Mouse (Mus musculus) layer of hippocampus, adult 9-10 months (tissue): Measurements from ENCODE around the gene 1810010H24Rik.
A peak's percentile ranks its signal among the peaks of the same experiment; 100 is the strongest.
"Not testable (repeated sequence)": the region's sequence is repeated elsewhere in the genome, so short reads cannot be mapped to it uniquely, and the experiment has no call there.

Source experiments
- DNase-seq: peaks from one replicate; pipeline ENCODE4 v3.0.0; 2022; ENCODE audit warnings: low spot score

Gene 1810010H24Rik

DNA sequence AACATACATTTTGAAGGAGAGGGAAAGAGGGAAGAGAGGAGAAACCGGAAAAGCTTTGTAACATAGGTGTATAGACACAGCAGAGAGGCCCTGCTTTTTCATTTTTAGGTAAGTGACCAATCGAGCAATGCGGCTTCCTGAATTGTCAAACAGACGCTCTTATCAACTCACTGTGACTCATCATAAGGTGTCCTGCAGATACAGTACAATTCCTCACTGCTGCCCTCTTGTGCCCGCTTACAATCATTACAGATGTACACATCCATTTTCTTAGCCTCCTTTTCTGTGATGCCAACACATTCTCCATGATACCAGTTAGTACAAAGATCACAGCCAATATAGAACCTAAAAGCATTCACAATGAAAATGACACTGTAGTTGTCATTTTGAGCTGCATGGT is 18.8 kb downstream of the 1810010H24Rik start:
- peak; percentile 58 for DNase-seq

DNA sequence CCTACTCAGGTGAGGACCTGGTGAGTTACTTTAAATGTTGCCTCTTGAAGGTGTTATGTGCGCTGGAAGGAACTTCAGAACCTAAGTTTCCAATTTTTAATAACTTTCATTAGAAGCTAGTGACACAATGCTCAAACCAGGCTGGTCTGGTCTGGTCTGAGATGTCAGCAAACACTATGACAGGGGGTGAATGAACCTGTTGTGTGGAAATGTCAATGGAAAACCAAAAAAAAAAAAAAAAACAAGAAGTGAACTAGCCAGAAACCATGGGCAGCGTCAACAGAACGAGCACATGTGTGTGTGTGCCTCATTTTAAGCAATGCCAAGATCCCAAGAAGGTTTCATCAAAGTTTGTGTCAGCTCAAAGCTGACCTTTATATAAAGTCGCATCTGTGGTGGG is 20.1 kb downstream of the 1810010H24Rik start:
- no peak for DNase-seq

DNA sequence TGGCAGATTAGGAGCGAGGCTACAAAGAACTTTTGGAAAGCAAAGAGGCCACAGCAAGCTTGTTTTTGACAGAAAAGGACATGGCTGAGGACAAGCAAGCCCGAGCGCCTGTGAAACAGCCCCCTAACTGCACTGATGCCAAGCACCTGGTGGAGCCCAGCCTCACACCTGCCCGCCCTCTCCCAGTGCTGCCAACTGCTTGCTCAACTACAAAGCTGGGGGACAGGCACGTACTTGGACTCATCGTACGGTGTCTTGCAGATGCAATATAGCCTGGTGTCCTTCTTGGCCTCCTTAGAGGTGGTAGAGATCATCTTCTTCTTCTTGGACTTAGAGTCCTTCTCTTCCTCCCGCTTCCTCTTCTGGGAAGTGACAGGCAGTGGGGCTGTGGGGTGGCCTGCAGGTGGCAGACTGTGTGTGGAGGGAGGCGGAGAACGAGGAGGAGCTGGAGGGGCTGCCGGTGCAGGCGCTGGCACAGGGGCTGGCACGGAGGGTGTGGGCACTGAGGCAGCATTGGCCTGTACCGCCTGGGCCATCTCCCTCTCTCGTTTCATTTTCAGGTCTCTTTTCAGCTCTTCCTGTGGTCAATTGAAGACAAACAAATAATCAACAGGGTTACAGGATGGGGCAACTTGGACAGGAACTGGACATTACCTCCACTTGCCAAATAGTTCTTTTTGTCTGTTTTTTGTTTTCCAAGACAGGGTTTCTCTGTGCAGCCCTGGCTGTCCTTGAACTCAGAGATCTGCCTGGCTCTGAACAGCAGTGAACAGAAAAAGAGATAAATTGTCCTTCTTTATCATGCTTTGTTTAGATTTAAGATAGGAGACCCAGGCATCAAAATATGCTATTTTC is 21.5 kb downstream of the 1810010H24Rik start:
- DNase-seq = no peak

DNA sequence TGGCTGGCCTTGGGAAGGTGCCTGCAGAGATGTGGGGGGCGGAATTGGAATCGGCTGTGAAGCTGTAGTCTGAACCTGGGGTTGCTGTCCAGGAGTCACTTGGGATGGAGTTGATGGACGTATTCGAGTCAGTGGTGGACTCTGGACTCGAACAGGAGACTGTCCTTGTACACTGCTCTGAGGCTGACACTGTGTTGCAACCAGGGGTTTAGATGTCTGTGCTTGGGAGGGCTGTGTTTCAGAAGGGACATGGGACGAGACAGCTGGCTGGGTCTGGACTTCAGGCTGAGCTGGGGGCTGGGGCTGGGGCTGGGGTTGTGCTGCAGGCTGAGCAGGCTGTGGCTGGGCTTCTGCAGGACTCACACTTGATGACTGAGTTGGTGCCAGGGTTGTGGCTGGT is 29.4 kb downstream of the 1810010H24Rik start:
- DNase-seq = no peak

DNA sequence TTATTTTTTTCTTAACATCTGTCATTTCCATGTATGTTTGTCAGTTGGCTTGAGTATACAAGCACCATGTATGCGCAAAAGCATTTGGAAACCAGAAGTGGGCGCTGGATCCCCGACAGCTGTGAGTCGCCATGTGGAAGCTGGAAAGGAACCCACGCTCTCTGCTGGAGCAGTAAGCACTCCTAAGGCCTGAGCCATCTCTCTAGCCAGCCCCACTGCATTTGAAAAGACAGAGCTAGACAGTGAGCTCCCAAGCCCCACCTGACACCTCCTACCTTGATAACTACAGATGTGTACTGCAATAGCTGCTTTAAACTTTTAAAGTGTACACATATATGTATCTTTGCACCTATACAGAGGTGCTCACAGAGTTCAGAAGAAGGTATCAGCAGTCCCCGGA is 31.9 kb downstream of the 1810010H24Rik start:
- DNase-seq = no peak

DNA sequence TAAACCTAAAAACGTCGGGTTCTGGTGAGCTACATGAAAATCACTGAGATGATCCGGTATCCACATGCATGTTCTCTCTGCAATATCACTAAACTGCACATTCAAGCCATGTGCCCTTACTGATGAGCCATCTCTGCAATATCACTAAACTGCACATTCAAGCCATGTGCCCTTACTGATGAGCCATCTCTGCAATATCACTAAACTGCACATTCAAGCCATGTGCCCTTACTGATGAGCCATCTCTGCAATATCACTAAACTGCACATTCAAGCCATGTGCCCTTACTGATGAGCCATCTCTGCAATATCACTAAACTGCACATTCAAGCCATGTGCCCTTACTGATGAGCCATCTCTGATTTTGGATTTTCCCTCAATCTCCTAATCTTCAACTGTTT is 34.2 kb downstream of the 1810010H24Rik start:
- not testable (repeated sequence) for DNase-seq

DNA sequence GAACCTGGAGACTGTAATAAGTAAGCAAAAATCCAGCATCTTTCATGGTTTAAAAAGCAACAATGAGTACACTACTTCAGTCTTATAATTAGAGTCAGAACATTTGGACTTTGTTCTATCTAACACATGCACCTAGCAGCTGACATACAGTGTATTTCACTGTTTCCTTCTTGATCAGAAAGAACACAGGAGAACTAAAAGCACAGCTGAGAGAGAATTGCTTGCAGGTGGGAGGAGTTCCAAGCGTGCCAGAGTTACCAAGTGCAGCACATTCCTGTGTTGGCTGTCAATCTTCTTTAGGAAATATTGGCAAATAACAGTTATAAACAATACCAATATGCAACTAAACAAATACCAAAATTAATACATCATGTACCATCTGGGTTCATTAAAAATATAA is 35.5 kb downstream of the 1810010H24Rik start:
- peak; percentile 25 for DNase-seq

DNA sequence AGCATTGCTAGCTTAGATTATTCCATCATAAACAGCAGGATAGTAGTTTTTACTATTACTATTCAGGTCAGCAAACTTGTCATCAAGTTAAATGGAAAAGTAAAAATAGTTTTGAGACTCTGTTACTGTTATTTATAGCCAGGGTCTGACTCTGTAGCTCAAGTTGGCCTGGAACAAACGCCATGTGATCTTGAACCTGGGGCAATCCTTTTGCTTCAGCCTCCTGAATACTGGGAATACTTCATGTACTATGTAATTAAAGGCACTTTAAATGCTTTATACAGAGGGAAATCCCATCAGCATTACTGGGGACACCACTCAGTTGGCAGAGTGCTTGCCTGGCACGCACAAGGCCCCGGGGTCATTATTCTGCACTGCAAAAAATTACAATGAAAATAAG is 37.6 kb downstream of the 1810010H24Rik start:
- DNase-seq = no peak

DNA sequence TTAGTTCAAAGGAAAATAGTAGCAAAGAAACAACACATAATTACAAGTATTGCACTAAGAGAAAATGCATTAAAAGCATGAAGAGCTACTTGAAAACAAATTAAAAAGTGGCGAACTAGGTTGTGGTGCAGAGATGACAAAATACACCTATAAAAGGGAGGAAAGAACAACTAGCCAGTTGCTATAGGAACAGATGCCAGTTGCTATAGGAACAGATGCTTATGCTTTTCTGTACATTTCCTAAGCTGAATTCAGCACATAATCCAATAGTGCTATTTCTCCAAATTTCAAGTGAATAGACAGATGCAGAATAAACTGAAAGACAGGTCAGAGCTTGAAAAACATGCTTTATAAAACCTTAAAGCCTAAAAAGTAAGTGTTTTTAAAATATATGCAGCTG is 39.1 kb downstream of the 1810010H24Rik start:
- no peak for DNase-seq

DNA sequence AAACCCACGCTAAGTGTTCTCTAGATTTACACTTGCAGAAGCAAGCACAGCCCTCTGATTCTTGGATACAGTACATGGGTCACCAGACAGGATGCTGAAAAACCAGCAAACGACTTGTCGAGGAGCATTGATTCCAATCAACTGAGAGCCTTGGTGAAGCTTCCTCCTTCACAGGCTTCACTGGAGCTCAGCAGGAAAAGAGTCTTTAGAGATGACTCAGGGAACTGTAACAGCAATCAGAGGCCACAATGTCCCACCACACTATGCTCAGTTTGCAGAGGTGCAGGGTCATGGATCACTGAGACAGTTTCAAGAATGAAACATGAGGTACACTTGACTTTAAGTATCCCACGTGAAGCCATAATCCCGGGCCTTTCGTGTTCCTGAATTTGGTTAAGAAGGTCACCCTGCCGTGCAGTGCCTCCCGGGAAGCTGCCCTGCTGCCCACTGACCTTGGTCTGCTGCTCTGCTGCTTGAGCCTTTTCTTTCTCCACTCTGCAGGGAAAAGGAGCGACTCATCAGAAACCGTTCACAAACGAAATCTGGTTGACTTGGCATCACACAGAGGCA is 39.8 kb downstream of the 1810010H24Rik start:
- DNase-seq = no peak
